Mouse (Mus musculus) Patski (cell line): ENCODE data around the gene Psmb6. TPM values are rescaled to one million over a fixed set of nuclear protein-coding genes. Genes with fewer than 3 reads are reported as not detected.
"Not testable (repeated sequence)": the region's sequence is repeated elsewhere in the genome, so short reads cannot be mapped to it uniquely, and the experiment has no call there.

ENCODE experiments used
- ATAC-seq: fragments of 100-300 bp; one replicate; pipeline ENCODE4 v1.8.0; 2021
- CTCF ChIA-PET: fragments of 350-600 bp; sonication (Branson Sonifier 250); formaldehyde crosslinking; loops from one replicate; lab custom pipeline; 2022; ENCODE audit warnings: inconsistent platforms; lab: Charles Lee
- POLR2A ChIA-PET: fragments of 350-600 bp; sonication (Branson Sonifier 250); formaldehyde crosslinking; loops from one replicate; lab custom pipeline; 2022; ENCODE audit warnings: antibody characterized with exemption, inconsistent platforms; lab: Charles Lee
- DNase-seq: peaks from one replicate; pipeline ENCODE4 v3.0.0-alpha.2; 2011; ENCODE audit warnings: low read depth, low spot score
- H3K27me3 ChIP-seq: fragments of 371-371 bp; one replicate; pipeline ENCODE4 v1.5.1; 2021
- CTCF ChIP-seq: fragments of 100-300 bp; IDR thresholded peaks from one replicate; pipeline ENCODE4 v1.5.1; 2021
- in situ Hi-C: fragments of 300-500 bp; cut with MboI; formaldehyde crosslinking; loops from 3 replicates; pipeline ENCODE4 v1.11.1; 2018; ENCODE audit warnings: low pct_unique_long_range_greater_than_20kb, mixed read lengths
- polyA plus RNA-seq: library from polyadenylated mRNA; unstranded; gene quantifications from one replicate; pipeline ENCODE4 v1.2.3, GENCODE M21; 2021

The Psmb6 gene
- polyA plus RNA-seq, 1 experiment from 2014 or later: 323 TPM

- CTCF ChIA-PET: interaction anchor here (2.9 kb wide), 1 partner anchor 23 kb away, joined by 6 read pairs; no protein-coding TSS in a partner anchor
Observed at GRCm38 (mm10) chr11:70563470-70564275, 38.5 kb downstream of the Psmb6 start.

DNA sequence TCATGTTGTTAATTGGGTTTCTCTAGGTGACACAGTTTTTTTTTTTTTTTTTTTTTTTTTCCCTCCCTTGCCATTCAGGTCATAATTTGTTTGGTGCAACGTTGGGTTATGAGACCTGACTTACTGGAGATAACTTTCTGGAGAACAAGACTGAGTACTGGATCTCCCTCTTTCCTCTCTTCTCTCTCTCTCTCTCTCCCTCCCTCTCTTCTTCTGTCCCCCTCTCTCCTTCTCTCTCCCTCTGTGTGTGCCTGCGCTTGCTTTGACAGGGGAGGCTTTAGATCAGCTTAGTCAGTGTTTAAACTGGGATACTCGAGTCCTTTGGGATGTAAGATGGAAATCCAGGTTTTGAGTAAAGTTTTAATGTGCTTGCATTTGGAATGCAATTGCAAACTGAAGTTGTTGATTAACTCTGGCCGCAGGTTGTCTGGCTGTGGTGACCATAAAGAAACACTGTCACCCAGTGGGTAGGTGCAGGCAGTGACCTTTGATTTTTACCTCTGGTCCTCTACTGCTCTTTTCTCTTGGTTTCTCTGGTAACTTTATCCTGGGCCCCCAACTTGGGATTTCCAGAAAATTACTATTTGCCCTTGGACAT, 39.2 kb downstream of the Psmb6 start:
- H3K27me3 ChIP-seq: no peaks in the 10 kb centered on the region
- in situ Hi-C loops: no loop called here
- no peak for TF ChIP-seq CTCF
- ChIA-PET CTCF (interaction anchor here (2.9 kb wide), 1 partner anchor 23 kb away, joined by 6 read pairs; no protein-coding TSS in a partner anchor), POLR2A (interaction anchor here (0.7 to 1.1 kb wide), 2 partner anchors 82 to 137 kb away, joined by 6 to 8 read pairs; partner anchors contain the start of gene Rnf167)
- DNase-seq: no peak
- no peak for ATAC-seq

More at GRCm38 (mm10) chr11:70563470-70564275, 38.5 kb downstream of the Psmb6 start:
- ATAC-seq (no peak), DNase-seq (no peak)
- H3K27me3 ChIP-seq: no peaks in the 10 kb centered on the region
- POLR2A ChIA-PET: interaction anchor here (0.7 kb wide), 4 partner anchors 35 to 180 kb away, joined by 3 to 8 read pairs (median 3); no protein-coding TSS in a partner anchor
- in situ Hi-C loops: no loop called here
- TF ChIP-seq CTCF: no peak

- in situ Hi-C loops: no loop called here
- CTCF ChIA-PET: interaction anchor here (1.3 to 1.6 kb wide), 2 partner anchors 12 to 26 kb away, joined by 3 read pairs; partner anchors contain the start of gene Pld2
- no peak for DNase-seq
- ATAC-seq: no peak
- POLR2A ChIA-PET: no interaction called here
- H3K27me3 ChIP-seq: no peaks in the 10 kb centered on the region
- no peak for TF ChIP-seq CTCF
Observed at GRCm38 (mm10) chr11:70566586-70566985, 41.4 kb downstream of the Psmb6 start.

DNA sequence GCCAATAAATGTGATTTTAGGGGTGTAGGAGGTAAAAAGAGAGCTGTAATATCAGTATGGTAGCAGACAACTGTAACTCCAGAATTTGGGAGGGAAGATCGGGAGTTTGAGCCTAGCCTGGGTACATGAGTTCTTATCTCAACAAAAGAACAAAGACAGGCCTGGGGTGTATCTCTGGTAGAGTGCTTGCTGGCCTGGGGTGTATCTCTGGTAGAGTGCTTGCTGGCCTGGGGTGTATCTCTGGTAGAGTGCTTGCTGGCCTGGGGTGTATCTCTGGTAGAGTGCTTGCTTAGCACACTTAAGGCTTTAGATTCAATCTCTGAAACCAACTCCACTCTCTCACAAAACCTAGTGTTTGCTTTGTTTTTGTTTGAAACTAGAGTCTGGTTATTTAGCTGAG, 45.4 kb downstream of the Psmb6 start:
- in situ Hi-C loops, DNase-seq, H3K27me3 ChIP-seq, CTCF ChIA-PET, ATAC-seq: not testable (repeated sequence)
- POLR2A ChIA-PET: interaction anchor here (1.2 kb wide), 1 partner anchor 15 kb away, joined by 3 read pairs; no protein-coding TSS in a partner anchor

DNA sequence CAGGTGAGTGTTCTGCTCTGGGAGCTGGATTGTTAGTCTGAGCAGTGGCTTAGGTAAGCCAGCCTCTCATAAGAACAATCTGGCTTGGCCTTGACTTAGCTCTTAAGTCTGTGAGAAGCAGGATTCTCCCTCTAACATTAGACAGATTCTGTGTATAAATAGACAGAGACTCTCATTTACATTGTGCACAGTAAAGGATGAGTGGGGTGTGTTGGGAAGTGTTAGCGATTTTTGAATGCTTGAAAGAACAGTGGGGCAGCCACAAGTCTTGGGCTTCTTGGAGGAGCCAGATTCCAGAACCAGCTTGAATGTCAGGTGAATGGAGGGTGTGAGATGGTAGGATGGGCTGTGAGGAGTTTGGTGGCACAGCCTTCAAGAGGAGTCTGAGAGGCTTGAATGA, 46.5 kb downstream of the Psmb6 start:
- ChIA-PET POLR2A (interaction anchor here (1.2 kb wide), 1 partner anchor 14 kb away, joined by 3 read pairs; no protein-coding TSS in a partner anchor), CTCF (interaction anchor here (2.0 kb wide), 1 partner anchor 15 kb away, joined by 8 read pairs; no protein-coding TSS in a partner anchor)
- H3K27me3 ChIP-seq: no peaks in the 10 kb centered on the region
- DNase-seq: no peak
- no peak for TF ChIP-seq CTCF
- ATAC-seq: no peak
- in situ Hi-C loops: no loop called here

- TF ChIP-seq CTCF: no peak
- in situ Hi-C loops: no loop called here
- ATAC-seq (no peak), DNase-seq (no peak)
- no peaks in the 10 kb centered on the region for H3K27me3 ChIP-seq
- CTCF ChIA-PET: interaction anchor here (2.0 kb wide), 1 partner anchor 14 kb away, joined by 8 read pairs; no protein-coding TSS in a partner anchor
- POLR2A ChIA-PET: no interaction called here
Observed at GRCm38 (mm10) chr11:70572348-70572902, 47.3 kb downstream of the Psmb6 start.

DNA sequence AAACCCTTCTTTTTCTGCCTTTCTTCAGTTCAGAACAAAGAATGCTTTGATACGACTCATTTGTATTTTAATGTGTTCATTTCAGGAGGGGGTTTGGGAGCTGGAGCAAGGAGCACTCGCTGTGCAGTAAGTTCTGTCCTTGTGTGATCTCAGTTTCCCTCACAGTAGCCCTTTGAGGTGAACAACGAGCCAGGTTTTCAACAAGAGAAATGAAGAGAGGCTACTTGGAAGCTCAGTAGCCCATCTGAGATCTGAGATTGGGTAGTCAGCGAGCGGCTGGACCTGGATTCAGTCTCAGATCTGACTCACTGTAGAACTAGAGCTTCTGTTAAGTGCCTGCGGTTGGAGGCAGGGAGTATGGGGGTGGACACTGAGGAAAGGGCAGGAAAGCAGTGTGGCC, 48.7 kb downstream of the Psmb6 start:
- no peaks in the 10 kb centered on the region for H3K27me3 ChIP-seq
- ATAC-seq (peak; percentile 59), DNase-seq (no peak)
- in situ Hi-C loops: no loop called here
- TF ChIP-seq CTCF: no peak
- POLR2A ChIA-PET: no interaction called here
- CTCF ChIA-PET: interaction anchor here (1.5 to 1.8 kb wide), 2 partner anchors 8 to 9 kb away, joined by 3 to 5 read pairs; no protein-coding TSS in a partner anchor

DNA sequence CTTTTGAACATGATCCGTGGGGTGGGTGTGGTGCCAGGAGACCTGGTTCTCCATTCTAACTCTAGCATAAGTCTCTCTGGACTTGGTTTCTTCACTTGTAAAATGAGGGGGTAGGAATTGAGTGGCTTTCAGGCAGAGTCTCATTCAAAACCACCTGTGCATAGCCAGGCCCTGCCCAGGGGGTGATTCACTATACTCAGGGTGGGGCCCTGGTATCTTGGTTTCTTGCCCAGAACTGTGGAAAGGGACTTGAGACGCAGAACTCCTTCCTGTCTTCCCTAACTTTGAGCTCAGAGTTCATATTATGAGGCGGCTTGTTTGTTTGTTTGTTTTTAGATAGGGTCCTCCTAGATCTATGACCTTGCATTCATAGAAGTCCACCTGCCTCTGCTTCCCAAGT, 52.0 kb downstream of the Psmb6 start:
- no peaks in the 10 kb centered on the region for H3K27me3 ChIP-seq
- ChIA-PET POLR2A (interaction anchor here (0.8 kb wide), 1 partner anchor 11 kb away, joined by 3 read pairs; no protein-coding TSS in a partner anchor), CTCF (interaction anchor here (1.3 kb wide), 1 partner anchor 70 kb away, joined by 3 read pairs; the partner anchor contains the start of genes Rnf167 and Slc25a11)
- no peak for DNase-seq
- peak; percentile 41 for ATAC-seq
- in situ Hi-C loops: no loop called here
- TF ChIP-seq CTCF: no peak

Other genes starting within 250 kb of the Psmb6 start
- gene Alox12e, start 202.7 kb upstream of the Psmb6 start, polyA plus RNA-seq: not detected
- not detected for gene Alox15, start 173.3 kb upstream of the Psmb6 start, polyA plus RNA-seq
- gene Pelp1, start 115.3 kb upstream of the Psmb6 start, polyA plus RNA-seq: 31.0 TPM
- 22.5 TPM for gene Arrb2, start 92.7 kb upstream of the Psmb6 start, polyA plus RNA-seq
- gene Med11, start 73.4 kb upstream of the Psmb6 start, polyA plus RNA-seq: 41.3 TPM
- 3.5 TPM for gene Zmynd15, start 65.9 kb upstream of the Psmb6 start, polyA plus RNA-seq
- 32.7 TPM for gene Cxcl16, start 65.4 kb upstream of the Psmb6 start, polyA plus RNA-seq
- 0.41 TPM for gene Tm4sf5, start 20.1 kb upstream of the Psmb6 start, polyA plus RNA-seq
- not detected for gene Vmo1, start 10.8 kb upstream of the Psmb6 start, polyA plus RNA-seq
- gene Gltpd2, start 6.2 kb upstream of the Psmb6 start, polyA plus RNA-seq: not detected
- gene Gm40193, start 7.6 kb downstream of the Psmb6 start, polyA plus RNA-seq: not detected
- gene Pld2, start 14.7 kb downstream of the Psmb6 start, polyA plus RNA-seq: 13.8 TPM
- 63.2 TPM for gene Mink1, start 37.5 kb downstream of the Psmb6 start, polyA plus RNA-seq
- gene 4930544D05Rik, start 90.5 kb downstream of the Psmb6 start, polyA plus RNA-seq: not detected
- not detected for gene Chrne, start 93.8 kb downstream of the Psmb6 start, polyA plus RNA-seq
- 0.39 TPM for gene Gp1ba, start 113.8 kb downstream of the Psmb6 start, polyA plus RNA-seq
- 37.0 TPM for gene Rnf167, start 121.9 kb downstream of the Psmb6 start, polyA plus RNA-seq
- gene Slc25a11, start 122.1 kb downstream of the Psmb6 start, polyA plus RNA-seq: 152 TPM
- gene Pfn1, start 129.3 kb downstream of the Psmb6 start, polyA plus RNA-seq: 1,032 TPM
- gene Eno3, start 131.8 kb downstream of the Psmb6 start, polyA plus RNA-seq: 16.2 TPM
- 155 TPM for gene Spag7, start 144.0 kb downstream of the Psmb6 start, polyA plus RNA-seq
- 22.2 TPM for gene Camta2, start 162.7 kb downstream of the Psmb6 start, polyA plus RNA-seq
- 2.5 TPM for gene Inca1, start 174.8 kb downstream of the Psmb6 start, polyA plus RNA-seq
- gene Kif1c, start 175.2 kb downstream of the Psmb6 start, polyA plus RNA-seq: 126 TPM
- 7.9 TPM for gene Zfp3, start 238.8 kb downstream of the Psmb6 start, polyA plus RNA-seq